Mouse (Mus musculus) heart, adult 18-20 months (tissue): ENCODE data around the gene Aadac. TPM values are rescaled to one million over a fixed set of nuclear protein-coding genes. Genes with fewer than 3 reads are reported as not detected.

Source experiments
- DNase-seq, 2 experiments: peaks; one replicate each; pipeline ENCODE4 v3.0.0; 2021 to 2022; ENCODE audit warnings: mixed read lengths in 1 of 2
- long read RNA-seq, 2 experiments: library from polyadenylated mRNA; stranded (forward); transcript quantifications; one replicate each; pipeline ENCODE4 v2.0.0; 2021
- total RNA-seq, 2 experiments: library from RNA; stranded (reverse); gene quantifications; 2 replicates each; pipeline ENCODE4 v1.2.3; 2021

Gene Aadac
- not detected for total RNA-seq
- long read RNA-seq, experiment 1 = 0 reads
- long read RNA-seq, experiment 2 = 0 reads

DNA sequence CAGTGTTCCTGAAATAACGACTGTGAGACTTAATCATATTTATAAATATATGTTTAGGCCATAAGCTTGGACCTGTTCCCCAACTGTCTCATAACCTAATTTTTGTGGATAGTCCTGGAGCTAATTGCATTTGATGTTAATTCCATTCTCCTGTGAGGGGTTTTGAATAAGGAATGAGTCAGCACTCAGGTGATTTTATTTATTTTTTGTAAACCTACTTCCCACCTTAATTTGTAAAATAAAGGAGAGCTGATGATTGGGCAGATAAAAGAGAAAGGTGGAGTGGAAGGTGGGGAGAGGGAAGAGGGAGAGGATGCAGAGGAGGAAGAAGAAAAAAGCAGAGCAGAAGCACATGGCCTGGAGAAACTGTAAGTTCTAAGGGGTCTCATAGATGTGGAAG is at the start of gene Aadac:
Gene Aadac, plus strand, starts transcription at position 301 of the 400 bp plus-strand sequence.
- no peak for DNase-seq

DNA sequence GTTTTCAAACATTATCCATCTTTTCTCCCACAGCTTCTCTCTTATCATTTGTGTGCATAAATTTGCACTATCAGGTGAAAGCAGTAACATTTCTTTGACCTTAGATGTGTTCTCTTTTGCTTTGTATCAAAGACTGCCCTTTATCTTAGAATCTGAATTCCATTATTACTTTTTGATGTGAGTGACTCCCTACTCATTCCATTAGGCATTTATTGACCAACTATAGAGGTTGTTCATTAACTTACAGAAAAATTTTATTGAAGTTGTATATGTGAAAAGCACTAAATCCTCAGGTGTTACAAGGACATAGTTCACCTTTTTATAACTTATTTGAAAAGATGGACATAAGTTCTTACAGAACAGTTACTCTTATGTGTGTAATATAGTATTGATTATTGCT is 21.9 kb upstream of the Aadac start:
- no peak for DNase-seq

DNA sequence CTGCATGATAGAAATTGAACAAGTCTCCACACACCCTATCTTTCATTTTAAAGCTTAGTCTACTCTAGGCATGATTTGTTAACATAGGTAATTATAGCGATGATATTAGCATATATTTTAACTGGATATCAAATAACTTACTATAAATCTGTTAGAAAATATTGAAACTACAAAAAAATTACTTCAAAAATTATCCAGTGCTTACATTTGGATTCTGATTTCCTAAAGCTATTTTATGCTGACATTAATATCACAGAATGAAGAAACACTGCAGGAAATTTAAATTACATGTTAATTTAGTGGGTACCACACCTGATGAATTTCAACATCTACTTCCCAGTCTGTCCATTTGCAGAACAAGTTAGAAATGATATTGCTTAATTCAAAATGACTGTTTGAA is 19.1 kb upstream of the Aadac start, which contains the start of gene Aadacl2:
Gene Aadacl2, plus strand, starts transcription at position 301 of the 400 bp plus-strand sequence.
- no peak for DNase-seq

DNA sequence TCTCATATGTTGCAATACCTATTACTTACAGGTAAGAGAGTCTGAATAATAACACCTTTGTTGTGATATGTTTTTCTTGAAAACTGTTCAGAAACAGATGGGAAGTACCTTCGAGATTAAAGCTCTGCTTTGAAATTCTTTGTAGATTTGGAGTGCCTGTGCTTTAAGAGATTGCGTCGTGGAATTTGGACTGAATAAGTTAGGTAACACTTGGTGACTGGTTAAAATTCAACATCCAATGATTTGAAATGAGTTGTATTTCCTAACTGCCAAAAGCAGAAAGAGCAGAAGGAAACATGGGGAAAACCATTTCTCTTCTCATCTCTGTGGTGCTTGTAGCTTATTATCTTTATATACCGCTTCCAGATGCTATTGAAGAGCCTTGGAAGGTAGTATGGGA is 6.0 kb downstream of the Aadac start:
- DNase-seq = no peak

DNA sequence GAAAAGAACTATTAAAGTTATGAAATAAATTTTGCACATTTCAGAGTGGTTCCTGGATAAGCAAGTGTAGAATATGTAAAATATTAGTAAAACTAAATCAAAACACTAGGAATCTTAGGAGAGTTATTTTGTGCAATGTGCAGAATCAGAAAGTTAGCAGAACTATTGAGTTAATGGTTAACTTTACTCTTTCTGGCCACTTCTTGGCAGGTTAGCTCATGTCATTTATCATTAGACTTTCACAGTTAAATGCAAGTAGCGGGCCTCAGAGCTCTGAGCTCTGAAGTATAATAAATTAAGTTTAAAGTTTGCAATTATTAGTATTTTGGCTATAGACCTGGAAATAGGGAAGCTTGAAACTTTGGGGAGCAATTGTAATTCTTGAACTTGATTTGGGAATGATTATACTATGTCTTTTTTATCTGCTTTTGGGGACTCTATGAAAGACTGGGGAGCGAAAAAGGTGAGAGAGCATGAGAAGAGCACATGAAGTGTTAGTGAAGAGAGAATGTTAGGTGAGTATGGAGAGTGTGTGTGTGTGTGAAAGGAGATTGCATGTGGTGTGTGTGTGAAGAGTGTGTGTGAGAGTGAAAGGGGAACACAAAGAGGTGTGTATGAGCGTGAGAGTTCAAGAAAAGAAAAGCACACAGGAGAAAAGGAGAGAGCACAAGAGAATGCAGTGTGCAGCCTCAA is 20.9 kb downstream of the Aadac start:
- no peak for DNase-seq

DNA sequence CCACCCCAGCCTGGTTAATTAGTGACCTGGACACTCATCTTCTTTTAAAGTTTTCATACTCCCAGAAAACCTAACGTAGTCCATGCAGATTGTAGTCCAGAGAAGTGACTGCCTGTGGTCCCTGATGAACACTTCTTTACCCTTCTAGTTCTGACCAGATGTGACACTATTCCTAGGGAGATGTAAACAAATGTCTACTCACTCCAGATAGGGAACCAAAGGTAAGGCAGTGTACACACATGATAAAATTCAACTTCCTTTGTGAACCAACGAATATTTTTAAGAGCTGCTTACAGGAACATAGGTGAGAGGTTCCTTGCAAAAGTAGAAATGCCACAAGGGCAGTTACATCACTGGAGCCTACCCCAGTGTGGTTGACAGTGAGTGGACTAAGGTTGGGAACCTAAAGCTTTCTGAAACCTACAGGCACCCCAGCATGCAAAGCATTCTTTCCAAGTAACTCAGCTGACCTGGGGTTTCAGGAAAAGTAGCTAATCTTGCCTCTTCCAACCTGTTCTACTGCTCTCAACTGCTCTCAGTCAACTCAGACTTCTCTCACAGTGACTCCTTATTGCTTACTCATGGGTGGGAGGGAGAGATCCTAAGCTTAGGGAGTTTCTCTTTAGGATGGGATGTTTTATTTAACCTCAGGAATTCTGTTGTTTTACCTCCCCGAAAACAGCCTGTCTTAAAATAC is 27.9 kb downstream of the Aadac start:
- DNase-seq = no peak

DNA sequence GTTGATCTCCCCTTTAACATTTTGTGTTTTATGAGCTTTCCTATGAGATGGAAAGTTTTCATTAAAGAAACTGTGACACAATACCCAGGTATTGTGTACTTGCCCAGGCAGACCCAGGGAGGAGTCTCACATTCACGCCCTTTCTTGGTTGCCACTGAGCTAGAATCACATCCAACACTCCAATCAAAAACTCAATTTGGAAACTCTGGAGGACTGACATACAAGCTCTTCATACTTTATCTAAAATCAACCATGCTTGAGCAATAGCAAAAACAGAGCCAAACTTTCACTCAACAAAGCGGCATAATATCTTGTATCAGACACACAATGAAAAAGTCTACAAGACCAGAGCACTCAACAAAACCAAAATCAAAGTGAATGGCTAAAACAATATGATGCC is 28.4 kb downstream of the Aadac start:
- DNase-seq = no peak

DNA sequence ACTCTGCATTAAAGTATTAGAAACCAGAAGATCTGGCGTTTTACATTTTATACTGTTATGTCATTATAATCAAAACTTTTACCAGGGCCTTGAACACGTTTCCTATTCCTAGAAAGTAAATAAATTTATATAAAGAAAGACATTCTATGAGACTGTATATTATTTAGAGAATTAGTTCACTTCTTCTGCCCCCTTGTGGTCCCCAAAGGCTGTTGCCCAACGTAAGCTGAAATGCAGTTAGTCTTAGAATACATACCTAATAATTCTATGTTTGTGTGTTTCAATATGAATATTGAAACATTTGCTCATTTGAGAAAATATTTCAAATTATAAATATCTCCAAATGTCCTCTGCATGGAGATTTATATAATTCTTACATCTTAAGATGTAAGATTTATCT is 30.9 kb downstream of the Aadac start:
- peak in 1 of 2 experiments; percentile 20 for DNase-seq

DNA sequence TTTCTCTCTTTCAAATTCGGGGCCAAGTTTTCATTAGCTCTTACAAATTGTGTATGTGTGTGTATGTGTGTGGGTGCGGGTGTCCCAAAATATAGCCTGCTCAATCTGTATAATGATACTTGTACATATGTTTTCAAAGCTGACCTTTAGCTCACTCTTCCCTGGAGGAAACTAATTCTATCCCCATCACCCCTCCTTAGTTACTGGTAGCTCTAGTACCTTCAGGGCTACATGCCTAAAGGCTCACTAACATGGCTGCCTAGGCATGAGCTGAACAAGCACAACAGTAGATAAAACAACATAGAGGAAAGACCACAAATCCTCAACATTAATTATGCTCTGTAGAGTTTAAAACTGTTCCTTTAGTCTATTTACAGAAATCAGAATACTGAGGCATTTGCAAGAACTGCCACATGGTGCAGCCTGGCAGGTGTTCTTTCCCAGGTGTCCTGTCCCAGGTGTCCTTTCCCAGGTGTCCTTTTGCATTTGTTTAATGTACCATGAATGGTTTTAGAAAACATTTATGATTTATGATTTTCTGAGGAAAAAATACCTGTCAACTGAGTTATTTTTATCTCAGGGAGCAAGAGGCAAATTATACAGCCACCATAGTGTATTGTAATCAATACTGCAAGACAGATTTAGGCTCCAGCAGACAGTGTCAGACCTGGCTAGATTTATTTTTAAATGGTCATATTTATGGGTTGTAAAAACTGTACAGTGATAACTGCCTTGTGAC is 31.7 kb downstream of the Aadac start:
- no peak for DNase-seq

DNA sequence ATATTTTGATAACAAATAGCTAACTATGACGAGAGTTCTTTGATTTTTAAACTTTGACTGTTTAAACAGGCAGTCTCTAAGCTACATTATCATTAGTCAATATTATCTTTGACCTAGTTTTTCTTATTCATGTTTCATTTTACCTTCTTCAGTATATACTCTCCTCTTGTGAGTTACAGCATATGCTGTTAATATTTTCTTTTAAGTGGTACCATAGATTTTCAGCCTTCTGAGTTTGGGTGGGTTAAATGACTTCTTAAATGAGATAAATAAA is 32.2 kb downstream of the Aadac start:
- no peak for DNase-seq

DNA sequence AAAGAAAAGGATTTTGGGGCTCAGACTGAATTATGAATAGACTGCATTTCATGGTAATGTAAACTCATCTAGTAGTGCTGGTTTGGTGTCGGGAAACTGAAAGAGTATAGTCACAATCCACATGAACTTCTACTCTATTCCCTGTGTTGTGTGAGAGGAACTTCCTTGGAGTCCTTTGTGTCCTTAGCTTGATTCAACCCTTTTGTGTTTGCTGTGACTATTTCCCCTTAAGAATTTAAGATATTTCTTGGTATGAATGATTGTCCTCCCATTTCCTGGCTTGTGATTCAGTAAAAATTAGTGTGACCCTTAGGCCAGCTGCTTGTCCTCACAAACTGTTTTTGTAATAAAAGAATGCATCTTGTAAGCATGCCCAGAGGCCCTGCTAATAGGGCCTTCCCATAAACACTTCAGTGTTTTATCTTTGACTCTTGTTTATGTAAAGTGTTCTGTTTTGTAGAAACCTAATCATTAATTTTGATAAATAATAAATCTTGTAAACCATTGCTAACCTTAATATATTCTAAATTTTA is 53.4 kb downstream of the Aadac start:
- DNase-seq = peak; percentile 54 to 59

DNA sequence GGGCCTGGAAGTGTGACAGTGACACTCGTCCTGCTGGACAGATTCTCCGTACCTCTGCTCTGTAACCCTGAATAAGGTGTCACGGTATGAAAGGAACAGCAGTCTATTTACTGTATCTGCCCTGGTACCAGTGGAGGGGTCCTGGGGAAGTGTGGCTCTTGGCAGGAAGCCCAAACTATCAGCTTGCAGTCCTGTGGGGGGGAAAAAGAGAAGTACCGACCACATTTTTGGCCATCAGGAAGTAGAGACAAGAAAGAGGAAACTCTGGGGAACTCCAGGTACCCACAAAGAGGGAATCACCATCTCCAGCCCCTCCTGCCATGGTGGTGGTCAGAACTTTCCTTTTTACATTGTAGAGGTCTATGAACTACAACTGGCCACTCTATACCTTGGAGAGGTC is 55.1 kb downstream of the Aadac start:
- peak; percentile 22 to 53 for DNase-seq

DNA sequence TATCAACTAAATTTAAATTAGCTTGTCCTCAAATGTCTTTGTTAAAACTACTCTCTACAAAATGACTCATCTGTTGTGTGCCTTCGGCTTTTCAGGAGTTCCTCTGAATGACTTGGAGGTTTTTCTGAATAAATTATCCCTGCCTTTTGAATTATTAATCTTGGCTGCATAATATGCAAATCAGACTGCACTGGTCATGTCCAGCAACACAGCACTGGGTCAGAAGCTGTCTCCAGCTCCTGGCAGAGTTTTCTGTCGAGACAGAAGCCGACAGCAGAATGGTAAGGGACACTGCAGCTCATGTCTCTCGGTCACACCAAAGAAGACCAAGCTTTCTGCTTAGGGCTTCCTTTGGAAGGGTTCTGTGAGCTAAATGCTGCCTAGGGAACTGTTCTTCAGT is 56.1 kb downstream of the Aadac start, which contains the start of gene Sucnr1:
Gene Sucnr1, plus strand, starts transcription at position 222 of the 400 bp plus-strand sequence.
- peak; percentile 29 to 30 for DNase-seq

DNA sequence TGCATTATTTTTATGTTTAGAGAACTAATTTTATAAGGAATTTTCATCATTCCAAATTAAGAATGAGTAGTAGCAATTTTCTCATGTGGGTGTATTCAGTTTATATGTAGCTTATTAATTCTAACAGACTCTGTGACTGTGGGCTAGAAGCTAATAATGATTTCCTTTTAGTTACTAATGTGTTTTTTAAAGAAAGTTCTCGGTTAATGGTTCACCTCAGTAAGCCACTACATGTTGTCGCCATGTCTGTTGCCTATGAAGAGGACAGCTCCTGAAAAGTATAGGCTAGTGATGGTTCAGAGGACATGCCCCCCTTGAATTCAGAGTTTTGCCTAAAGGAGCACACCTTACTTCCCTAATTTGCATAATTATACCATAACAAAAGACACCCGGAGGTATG is 57.2 kb downstream of the Aadac start:
- DNase-seq = no peak

DNA sequence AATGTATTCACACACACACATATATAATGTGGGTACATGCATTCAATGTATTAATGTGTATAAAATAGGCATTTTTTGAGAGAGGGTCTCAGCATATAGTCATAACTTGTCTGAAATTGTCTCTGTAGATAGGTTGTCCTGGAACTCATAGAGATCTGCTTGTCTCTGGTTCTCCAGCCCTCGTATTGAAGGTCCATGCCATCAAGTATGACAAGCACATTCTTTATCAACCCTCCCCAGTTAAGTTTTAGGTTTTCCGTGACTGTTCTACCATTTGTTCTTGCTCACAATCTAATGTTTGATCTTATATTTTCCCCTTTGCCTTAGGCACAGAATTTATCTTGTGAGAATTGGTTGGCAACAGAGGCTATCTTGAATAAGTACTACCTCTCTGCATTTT is 60.2 kb downstream of the Aadac start:
- DNase-seq = no peak

Other genes starting within 250 kb of the Aadac start
- gene Gm8298, start 164.7 kb upstream of the Aadac start, total RNA-seq = not detected
- gene C130079G13Rik, start 100.5 kb upstream of the Aadac start, total RNA-seq = not detected
- gene Aadacl2, start 19.0 kb upstream of the Aadac start, total RNA-seq = not detected
- under 1 TPM in 1 of 2 experiments, not detected in 1; 0.67 TPM for gene Sucnr1, start 56.2 kb downstream of the Aadac start, total RNA-seq